Mouse (Mus musculus): ENCODE results near the gene Gm9745. TPM values are rescaled to one million over a fixed set of nuclear protein-coding genes. Genes with fewer than 3 reads are reported as not detected.
"Not testable (repeated sequence)": the region's sequence is repeated elsewhere in the genome, so short reads cannot be mapped to it uniquely, and the experiment has no call there.

Gm9745 gene
- total RNA-seq, 2 experiments from 2014 or later, result not detected

GRCm38 (mm10) chr13:8913890-8914289 lies 34.1 kb downstream of the Gm9745 start:
- not testable (repeated sequence) for DNase-seq (ENCODE audit: low spot score in 2 of 2)

GRCm38 (mm10) chr13:8905986-8906385 lies 42.0 kb downstream of the Gm9745 start:
- not testable (repeated sequence) for DNase-seq (ENCODE audit: low spot score in 2 of 2)

Small RNAs within 50 kb of the gene (microRNA-seq; reads per million reads assigned to microRNA genes)
- 0 reads per million in 2 experiments for gene Gm22750

Other genes with a start within 250 kb of the Gm9745 start
- gene Wdr37, start 76.3 kb downstream of the Gm9745 start, total RNA-seq (2021), result 10 to 100 TPM; 83.8 to 87.4 TPM
- 10 to 100 TPM; 54.8 to 61.4 TPM for gene Idi1, start 62.7 kb downstream of the Gm9745 start, total RNA-seq (2021)
- not detected for gene Idi2, start 4.6 kb upstream of the Gm9745 start, total RNA-seq (2021)
- gene Gtpbp4, start 47.9 kb upstream of the Gm9745 start, total RNA-seq (2021), result 10 to 100 TPM; 31.4 to 37.5 TPM
- 10 to 100 TPM; 86.7 to 88.1 TPM for gene Larp4b, start 145.7 kb upstream of the Gm9745 start, total RNA-seq (2021)

Measured in layer of hippocampus, postnatal 14 days (tissue).